Mouse (Mus musculus) embryo, embryonic 11 days (tissue): ENCODE measurements at regions not wholly inside any gene's neighbourhood (a gene's known extent, or its start where the extent isn't known, plus 50 kb on each side); places are given as distances from the start of the nearest gene placed in this dataset.

Source experiments
- DNase-seq: peaks from one replicate; pipeline ENCODE4 v3.0.0-alpha.2; 2015

DNA sequence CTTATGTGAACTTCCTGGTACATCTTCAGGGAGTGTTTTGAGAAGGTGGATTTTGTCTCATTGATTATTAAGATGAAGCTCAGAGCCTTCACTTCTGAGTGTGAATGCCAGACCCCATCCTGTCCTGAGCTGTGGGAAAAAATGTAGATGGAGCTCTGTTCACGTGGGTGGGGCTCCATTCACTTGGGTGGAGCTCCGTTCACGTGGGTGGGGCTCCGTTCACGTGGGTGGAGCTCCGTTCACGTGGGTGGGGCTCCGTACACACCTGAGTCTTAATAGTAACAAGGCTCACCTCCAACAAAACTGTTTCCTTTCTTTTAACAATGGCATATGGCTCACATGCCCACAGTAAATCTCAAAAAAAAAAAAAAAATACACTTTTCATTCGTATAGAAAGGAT, 94.1 kb upstream of the Sox5 start:
- DNase-seq, result no peak

DNA sequence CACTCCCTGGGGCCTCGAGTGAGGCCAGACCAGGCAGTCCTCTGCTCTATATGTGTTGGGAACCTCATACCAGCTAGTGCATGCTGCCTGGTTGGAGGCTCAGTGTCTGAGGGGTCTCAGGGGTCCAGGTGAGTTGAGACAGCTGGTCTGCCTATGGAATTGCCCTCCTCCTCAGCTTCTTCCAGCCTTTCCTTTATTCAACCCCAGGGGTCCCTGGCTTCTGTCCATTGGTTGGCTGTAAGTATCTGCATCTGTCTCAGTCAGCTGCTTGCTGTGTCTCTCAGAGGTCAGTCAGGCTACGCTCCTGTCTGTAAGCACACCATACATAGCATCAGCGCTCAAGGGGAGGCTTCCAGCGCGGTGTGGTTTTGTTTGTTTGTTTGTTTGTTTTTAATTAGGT, 92.5 kb upstream of the Sox5 start:
- no peak for DNase-seq

- DNase-seq, result no peak
Observed at GRCm38 (mm10) chr6:144870949-144871348, 89.2 kb upstream of the Sox5 start.

DNA sequence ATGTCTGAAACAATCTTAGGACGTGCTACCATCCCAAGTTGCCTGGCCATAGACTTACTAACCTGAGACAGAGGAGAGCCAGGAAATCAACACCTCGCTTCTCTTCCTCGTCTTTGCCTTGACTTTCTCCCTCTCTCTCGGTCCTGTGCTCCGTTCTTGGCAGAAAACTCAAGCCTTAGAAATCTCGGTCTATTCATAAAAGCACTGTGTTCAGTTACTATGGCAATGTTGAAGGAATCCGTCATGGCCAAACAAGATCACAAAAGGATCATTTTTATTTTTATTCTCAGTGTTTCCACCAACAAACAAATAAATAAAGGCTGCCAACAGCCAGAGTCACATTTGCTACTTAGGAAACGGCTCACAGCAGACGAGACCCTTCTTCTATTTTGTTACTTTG, 85.6 kb upstream of the Sox5 start:
- no peak for DNase-seq

DNA sequence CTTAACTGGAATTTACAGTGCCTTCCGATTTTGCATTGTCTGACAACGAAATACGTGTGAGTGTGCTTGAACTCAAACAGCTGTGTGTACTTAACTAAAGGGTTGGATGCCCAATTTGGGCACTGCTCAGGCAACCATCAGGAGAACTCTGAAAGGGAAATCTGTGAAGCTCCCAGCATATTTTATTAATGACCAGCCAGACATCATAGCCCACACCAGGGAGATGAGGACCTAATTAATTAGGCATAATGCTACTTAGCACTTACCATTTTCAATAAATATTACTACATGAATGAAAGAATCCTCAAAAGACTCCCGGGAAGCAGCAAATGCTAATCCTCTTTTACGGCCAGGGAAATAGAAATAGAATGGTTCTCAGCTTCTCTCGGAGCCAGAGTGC, 82.2 kb upstream of the Sox5 start:
- no peak for DNase-seq

DNA sequence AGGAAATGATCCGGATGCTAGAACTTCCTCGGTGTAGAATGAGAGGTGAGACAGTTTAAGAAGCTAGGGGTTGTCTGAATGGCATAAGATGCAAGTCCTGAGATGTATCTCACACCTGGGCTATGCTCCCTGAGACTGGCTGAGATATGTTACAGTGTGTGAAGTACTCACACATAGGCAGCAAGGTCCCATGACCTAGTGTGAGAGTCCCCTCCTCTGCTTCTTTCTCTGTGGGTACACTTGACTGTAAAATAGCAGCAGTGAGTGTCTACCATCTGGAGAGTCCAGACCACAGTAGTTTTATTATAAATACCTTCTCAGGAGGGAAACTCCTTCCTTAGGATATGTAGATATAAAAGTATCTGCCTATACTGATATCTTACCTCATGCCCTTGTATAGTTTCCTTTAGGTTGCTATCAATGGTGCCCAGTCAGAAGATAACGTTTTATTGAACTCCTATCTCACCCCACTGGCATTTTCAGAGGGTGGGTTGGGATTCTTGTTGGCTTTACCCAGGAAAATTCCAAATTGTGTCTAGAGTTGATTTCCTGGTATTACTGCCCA, 81.7 kb upstream of the Sox5 start:
- no peak for DNase-seq

- DNase-seq, result no peak
Observed at GRCm38 (mm10) chr6:144841510-144841909, 59.7 kb upstream of the Sox5 start.

GRCm38 (mm10) chr6:144839383-144839782, 57.6 kb upstream of the Sox5 start:
- no peak for DNase-seq

- peak; percentile 75 for DNase-seq
Observed at GRCm38 (mm10) chr6:144834323-144835183, 52.8 kb upstream of the Sox5 start.
